Mouse (Mus musculus): ENCODE measurements around the gene Cdh12. TPM values are rescaled to one million over a fixed set of nuclear protein-coding genes. Genes with fewer than 3 reads are reported as not detected.
"Not testable (repeated sequence)": the region's sequence is repeated elsewhere in the genome, so short reads cannot be mapped to it uniquely, and the experiment has no call there.

The Cdh12 gene
- total and polyA plus RNA-seq, 3 experiments = 0.13 to 0.16 TPM; not detected in 1

GRCm38 (mm10) chr15:20667350-20667749 lies 218.3 kb downstream of the Cdh12 start:
- no peak overlapping the region for H3K9ac ChIP-seq (ENCODE audit: insufficient read depth, low read depth)
- dilution Hi-C loops (cut with MboI; ENCODE audit: extremely low pct_ligation_motif_present, extremely low pct_unique_long_range_greater_than_20kb, low sequenced_read_pairs) (no loop called here), in situ Hi-C loops (cut with MboI; ENCODE audit: low pct_ligation_motif_present, low pct_unique_long_range_greater_than_20kb, low sequenced_read_pairs) (no loop called here)
- peaks cover 12% of the 10 kb centered on the region for H3K9me3 ChIP-seq (replicated peaks; ENCODE audit: low read length)
- H3K4me2 ChIP-seq (ENCODE audit: insufficient read depth, low read depth, poor library complexity, severe bottlenecking) = no peak overlapping the region
- no peaks in the 10 kb centered on the region for H3K36me3 ChIP-seq (replicated peaks in 1 of 2; ENCODE audit: control insufficient read depth in 1 of 2, insufficient read depth in 1 of 2, low read length in 1 of 2)
- H3K27me3 ChIP-seq (replicated peaks) = no peaks in the 10 kb centered on the region
- no peak overlapping the region for H3K27ac ChIP-seq (ENCODE audit: insufficient read depth, low read depth)
- H3K4me3 ChIP-seq (replicated peaks in 1 of 3; ENCODE audit: low read depth in 2 of 3, low read length in 2 of 3, poor library complexity in 1 of 3) = no peak overlapping the region
- H3K79me2 ChIP-seq (replicated peaks; ENCODE audit: control insufficient read depth, extremely low read depth, insufficient read depth, poor library complexity, severe bottlenecking) = no peaks in the 10 kb centered on the region
- TF ChIP-seq CTCF (conservative IDR thresholded peaks at IDR 0.05 in 1 of 2, IDR thresholded peaks at IDR 0.05 in 1 of 2; ENCODE audit: low read depth in 2 of 2, low read length in 2 of 2) (no peak), POLR2AphosphoS2 (IDR thresholded peaks at IDR 0.05; ENCODE audit: low read depth, low read length) (no peak), MAZ (IDR thresholded peaks at IDR 0.05; ENCODE audit: low read depth, low read length) (no peak), NRF1 (IDR thresholded peaks at IDR 0.05; ENCODE audit: low read depth, low read length) (no peak), MXI1 (IDR thresholded peaks at IDR 0.05; ENCODE audit: low read depth, low read length) (no peak), SMC3 (IDR thresholded peaks at IDR 0.05; ENCODE audit: low read depth, low read length) (no peak), TBP (conservative IDR thresholded peaks at IDR 0.05; ENCODE audit: low read depth, low read length) (no peak)
- no peak for DNase-seq (ENCODE audit: extremely low read depth)
- no peaks in the 10 kb centered on the region for H3K4me1 ChIP-seq (ENCODE audit: control insufficient read depth in 1 of 2, insufficient read depth in 2 of 2)

GRCm38 (mm10) chr15:20667989-20668388 lies 218.9 kb downstream of the Cdh12 start:
- no peak overlapping the region for H3K4me3 ChIP-seq (replicated peaks in 1 of 3; ENCODE audit: low read depth in 2 of 3, low read length in 2 of 3, poor library complexity in 1 of 3)
- in situ Hi-C loops (cut with MboI; ENCODE audit: low pct_ligation_motif_present, low pct_unique_long_range_greater_than_20kb, low sequenced_read_pairs) = no loop called here
- H3K36me3 ChIP-seq (replicated peaks in 1 of 2; ENCODE audit: control insufficient read depth in 1 of 2, insufficient read depth in 1 of 2, low read length in 1 of 2) = no peaks in the 10 kb centered on the region
- no peaks in the 10 kb centered on the region for H3K79me2 ChIP-seq (replicated peaks; ENCODE audit: control insufficient read depth, extremely low read depth, insufficient read depth, poor library complexity, severe bottlenecking)
- H3K27ac ChIP-seq (ENCODE audit: insufficient read depth, low read depth) = no peak overlapping the region
- dilution Hi-C loops (cut with MboI; ENCODE audit: extremely low pct_ligation_motif_present, extremely low pct_unique_long_range_greater_than_20kb, low sequenced_read_pairs) = no loop called here
- no peaks in the 10 kb centered on the region for H3K27me3 ChIP-seq (replicated peaks)
- no peak overlapping the region for H3K4me2 ChIP-seq (ENCODE audit: insufficient read depth, low read depth, poor library complexity, severe bottlenecking)
- DNase-seq (ENCODE audit: extremely low read depth) = no peak
- TF ChIP-seq KAT2A (IDR thresholded peaks at IDR 0.05; ENCODE audit: insufficient replicate concordance, low read length) (no peak), RAD21 (IDR thresholded peaks at IDR 0.05; ENCODE audit: low read depth, low read length) (no peak), ELF1 (IDR thresholded peaks at IDR 0.05; ENCODE audit: low read depth, low read length) (no peak), RCOR1 (conservative IDR thresholded peaks at IDR 0.05; ENCODE audit: low read depth, low read length) (no peak), TCF12 (IDR thresholded peaks at IDR 0.05; ENCODE audit: low read depth, low read length) (no peak), JUN (IDR thresholded peaks at IDR 0.05; ENCODE audit: insufficient read depth, low read depth, low read length) (no peak), TBP (conservative IDR thresholded peaks at IDR 0.05; ENCODE audit: low read depth, low read length) (no peak), ETS1 (conservative IDR thresholded peaks at IDR 0.05; ENCODE audit: low read depth, low read length) (no peak), CTCF (conservative IDR thresholded peaks at IDR 0.05 in 1 of 2, IDR thresholded peaks at IDR 0.05 in 1 of 2; ENCODE audit: low read depth in 2 of 2, low read length in 2 of 2) (no peak), POLR2AphosphoS2 (IDR thresholded peaks at IDR 0.05; ENCODE audit: low read depth, low read length) (no peak), ZC3H11A (IDR thresholded peaks at IDR 0.05; ENCODE audit: low read depth, low read length) (no peak)
- H3K4me1 ChIP-seq (ENCODE audit: control insufficient read depth in 1 of 2, insufficient read depth in 2 of 2) = no peaks in the 10 kb centered on the region
- peaks cover 15% of the 10 kb centered on the region for H3K9me3 ChIP-seq (replicated peaks; ENCODE audit: low read length)
- no peak overlapping the region for H3K9ac ChIP-seq (ENCODE audit: insufficient read depth, low read depth)

GRCm38 (mm10) chr15:20669507-20669906 lies 220.4 kb downstream of the Cdh12 start:
- in situ Hi-C loops (cut with MboI; ENCODE audit: low pct_ligation_motif_present, low pct_unique_long_range_greater_than_20kb, low sequenced_read_pairs) = not testable (repeated sequence)
- peaks cover 18% of the 10 kb centered on the region for H3K9me3 ChIP-seq (replicated peaks; ENCODE audit: low read length)

More at GRCm38 (mm10) chr15:20669507-20669906, 220.4 kb downstream of the Cdh12 start:
- H3K4me2 ChIP-seq (ENCODE audit: insufficient read depth, low read depth, poor library complexity, severe bottlenecking); H3K27ac ChIP-seq (ENCODE audit: insufficient read depth, low read depth); H3K79me2 ChIP-seq (replicated peaks; ENCODE audit: control insufficient read depth, extremely low read depth, insufficient read depth, poor library complexity, severe bottlenecking); H3K9ac ChIP-seq (ENCODE audit: insufficient read depth, low read depth); H3K27me3 ChIP-seq (replicated peaks); H3K4me1 ChIP-seq (ENCODE audit: control insufficient read depth in 1 of 2, insufficient read depth in 2 of 2); H3K4me3 ChIP-seq (replicated peaks in 1 of 3; ENCODE audit: low read depth in 2 of 3, low read length in 2 of 3, poor library complexity in 1 of 3); H3K36me3 ChIP-seq (replicated peaks in 1 of 2; ENCODE audit: control insufficient read depth in 1 of 2, insufficient read depth in 1 of 2, low read length in 1 of 2); DNase-seq (ENCODE audit: extremely low read depth); dilution Hi-C loops (cut with MboI; ENCODE audit: extremely low pct_ligation_motif_present, extremely low pct_unique_long_range_greater_than_20kb, low sequenced_read_pairs): not testable (repeated sequence)
